Mouse (Mus musculus): Measurements from ENCODE around the gene Wnt11. TPM values are rescaled to one million over a fixed set of nuclear protein-coding genes. Genes with fewer than 3 reads are reported as not detected.
A peak's percentile ranks its signal among the peaks of the same experiment; 100 is the strongest.

Gene Wnt11
- polyA plus RNA-seq, 1 experiment from 2014 or later, result 9.7 TPM

DNA sequence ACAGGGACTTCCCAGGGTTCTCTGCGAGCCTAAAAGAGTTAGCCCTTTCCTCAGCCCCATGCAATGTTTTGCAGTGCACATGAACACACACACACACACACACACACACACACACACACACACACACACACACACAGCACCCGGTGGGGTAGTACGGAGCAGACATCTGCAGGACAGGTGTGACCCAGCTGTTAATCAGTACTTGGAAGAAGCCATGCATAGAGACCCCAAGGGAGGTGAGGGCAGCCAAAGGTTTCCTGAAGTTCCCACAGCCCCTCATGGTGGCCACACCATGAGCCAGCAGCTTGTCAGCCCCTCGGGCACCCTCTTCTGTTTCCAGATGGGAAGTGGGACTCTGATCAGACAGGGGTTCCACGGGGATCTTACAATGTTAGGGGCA, 28.1 kb downstream of the Wnt11 start:
- Histone ChIP-seq H3K27ac (replicated peaks) (no peak overlapping the region), H3K36me3 (ENCODE audit: control insufficient read depth, insufficient read depth, low read length) (no peaks in the 10 kb centered on the region), H3K9ac (ENCODE audit: low read length) (no peak overlapping the region), H3K4me1 (replicated peaks; ENCODE audit: control insufficient read depth, insufficient read depth) (0 out of 2 replicates have a peak, but pooled peaks cover 3% of the 10 kb centered on the region), H3K9me3 (ENCODE audit: control insufficient read depth, low read length) (no peaks in the 10 kb centered on the region), H3K27me3 (ENCODE audit: control insufficient read depth, insufficient read depth, low read length) (no peaks in the 10 kb centered on the region), H3K4me3 (ENCODE audit: low read depth, low read length) (no peak overlapping the region), H3K4me2 (replicated peaks; ENCODE audit: low read depth) (no peak overlapping the region)
- 72% methylated on average over 5 of the region's 5 CpGs for WGBS
- ATAC-seq (ENCODE audit: low FRiP score, low TSS enrichment) (no peak), DNase-seq (ENCODE audit: low spot score) (no peak)
- TF ChIP-seq EP300 (optimal IDR thresholded peaks at IDR 0.05), result no peak
- no peak for TF ChIP-seq CTCF (IDR thresholded peaks at IDR 0.05; ENCODE audit: low read depth)

DNA sequence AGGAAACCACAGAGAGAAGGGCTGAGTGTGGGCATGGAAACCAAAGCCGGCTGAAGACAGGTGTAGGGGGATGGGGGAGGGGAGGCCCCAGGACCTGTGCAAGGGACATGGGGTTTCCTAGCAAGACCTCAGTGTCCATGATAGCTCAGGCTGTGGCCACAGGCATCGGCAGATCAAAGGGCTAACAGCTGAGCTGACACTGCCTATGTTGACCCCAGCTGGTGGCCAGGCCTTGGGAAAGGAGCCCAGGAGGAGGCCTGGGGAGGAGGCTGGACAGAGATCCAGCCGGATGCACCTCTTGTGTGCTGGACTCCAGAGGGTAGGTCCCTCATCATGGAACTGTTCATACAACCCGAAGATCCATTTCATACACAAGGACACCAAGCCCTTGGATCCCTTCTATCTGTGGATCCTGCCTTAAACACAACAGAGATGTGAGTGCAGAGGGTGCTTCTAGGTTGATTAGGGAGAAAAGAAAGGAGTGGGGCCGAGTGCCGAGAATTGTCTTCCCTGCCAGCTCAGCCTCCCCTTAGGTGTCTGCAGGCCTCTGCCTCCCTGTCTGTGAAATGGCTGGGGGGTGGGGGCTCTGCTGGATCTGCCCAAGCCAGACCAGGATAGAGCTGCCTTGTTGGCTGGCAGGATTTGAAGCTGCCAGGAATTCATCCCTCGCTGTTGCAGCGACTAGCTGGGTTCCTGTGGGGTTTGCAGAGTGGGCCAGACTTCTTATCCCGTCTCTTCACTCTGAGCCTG, 29.2 kb downstream of the Wnt11 start:
- H3K4me2 ChIP-seq (replicated peaks; ENCODE audit: low read depth), result no peak overlapping the region
- H3K27me3 ChIP-seq (ENCODE audit: control insufficient read depth, insufficient read depth, low read length), result no peaks in the 10 kb centered on the region
- ATAC-seq (ENCODE audit: low FRiP score, low TSS enrichment) (no peak), DNase-seq (ENCODE audit: low spot score) (no peak)
- no peak overlapping the region for H3K4me3 ChIP-seq (ENCODE audit: low read depth, low read length)
- no peak overlapping the region for H3K27ac ChIP-seq (replicated peaks)
- 63% methylated on average over 9 of the region's 9 CpGs for WGBS
- 0 out of 2 replicates have a peak, but pooled peaks cover 3% of the 10 kb centered on the region for H3K4me1 ChIP-seq (replicated peaks; ENCODE audit: control insufficient read depth, insufficient read depth)
- no peaks in the 10 kb centered on the region for H3K9me3 ChIP-seq (ENCODE audit: control insufficient read depth, low read length)
- TF ChIP-seq CTCF (IDR thresholded peaks at IDR 0.05; ENCODE audit: low read depth) (no peak), EP300 (optimal IDR thresholded peaks at IDR 0.05) (no peak)
- H3K9ac ChIP-seq (ENCODE audit: low read length), result no peak overlapping the region
- no peaks in the 10 kb centered on the region for H3K36me3 ChIP-seq (ENCODE audit: control insufficient read depth, insufficient read depth, low read length)

DNA sequence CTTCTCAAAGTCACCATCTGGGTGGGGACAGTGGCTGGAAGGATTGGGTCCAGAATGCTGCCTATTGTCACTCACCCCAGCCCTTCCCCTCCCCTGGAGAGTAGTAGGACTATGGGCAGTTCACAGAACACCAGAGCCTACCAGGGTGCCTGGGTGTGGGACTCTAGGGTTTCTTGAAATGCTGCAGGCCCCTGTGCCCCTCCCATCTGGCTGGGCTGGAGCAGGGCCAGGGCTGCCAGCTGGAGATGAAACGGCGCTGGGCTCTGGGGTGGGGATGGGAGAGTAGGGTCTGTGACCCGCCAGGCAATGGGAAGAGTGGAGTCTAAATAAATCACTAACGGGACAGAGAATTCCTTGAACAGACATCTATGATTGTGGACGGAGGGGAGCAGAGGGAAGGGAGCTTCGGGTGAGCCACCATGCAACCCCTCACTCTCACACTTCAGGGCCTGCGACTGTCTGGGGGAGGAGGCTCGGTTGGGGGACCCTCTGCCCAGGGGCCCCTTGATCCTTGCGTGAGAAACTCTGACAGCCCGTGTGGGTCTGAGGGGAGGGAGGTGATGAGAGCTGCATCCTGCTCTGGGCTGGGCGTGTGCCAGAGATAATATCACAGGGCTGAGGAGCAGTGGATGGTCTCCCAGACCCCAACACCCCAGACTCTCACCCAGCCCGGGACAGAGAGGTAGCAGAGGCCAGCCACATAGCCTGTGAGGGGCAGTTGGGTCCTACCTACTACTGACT, 32.3 kb downstream of the Wnt11 start:
- WGBS, result 25% methylated on average over 12 of the region's 12 CpGs
- no peaks in the 10 kb centered on the region for H3K9me3 ChIP-seq (ENCODE audit: control insufficient read depth, low read length)
- H3K4me1 ChIP-seq (replicated peaks; ENCODE audit: control insufficient read depth, insufficient read depth), result 0 out of 2 replicates have a peak, but pooled peaks cover 3% of the 10 kb centered on the region
- DNase-seq (ENCODE audit: low spot score), result no peak
- H3K9ac ChIP-seq (ENCODE audit: low read length), result no peak overlapping the region
- H3K4me2 ChIP-seq (replicated peaks; ENCODE audit: low read depth), result no peak overlapping the region
- H3K27ac ChIP-seq (replicated peaks), result no peak overlapping the region
- H3K36me3 ChIP-seq (ENCODE audit: control insufficient read depth, insufficient read depth, low read length), result no peaks in the 10 kb centered on the region
- TF ChIP-seq EP300 (optimal IDR thresholded peaks at IDR 0.05) (no peak), CTCF (IDR thresholded peaks at IDR 0.05; ENCODE audit: low read depth) (no peak)
- H3K27me3 ChIP-seq (ENCODE audit: control insufficient read depth, insufficient read depth, low read length), result no peaks in the 10 kb centered on the region
- no peak overlapping the region for H3K4me3 ChIP-seq (ENCODE audit: low read depth, low read length)
- no peak; the same call in 1 of the 2 replicates for ATAC-seq (ENCODE audit: low FRiP score, low TSS enrichment)

DNA sequence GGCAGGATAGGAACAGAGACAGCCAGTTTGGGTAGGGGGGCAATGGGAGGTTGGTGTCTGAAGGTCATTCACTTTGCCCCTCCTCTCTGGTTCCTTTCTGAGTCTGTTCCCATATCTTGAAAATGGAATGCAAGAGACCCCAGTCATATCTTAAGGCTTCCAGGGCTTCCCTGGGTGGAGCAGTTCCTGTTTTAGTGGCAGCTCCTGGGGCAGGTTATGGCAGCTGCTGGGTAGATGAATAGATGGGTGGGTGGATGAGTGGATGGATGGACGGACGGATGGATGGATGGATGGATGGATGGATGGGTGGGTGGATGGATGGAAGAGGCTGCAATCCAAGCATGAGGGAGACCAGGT, 32.9 kb downstream of the Wnt11 start:
- Histone ChIP-seq H3K36me3 (ENCODE audit: control insufficient read depth, insufficient read depth, low read length) (no peaks in the 10 kb centered on the region), H3K4me2 (replicated peaks; ENCODE audit: low read depth) (no peak overlapping the region), H3K9ac (ENCODE audit: low read length) (no peak overlapping the region), H3K4me1 (replicated peaks; ENCODE audit: control insufficient read depth, insufficient read depth) (0 out of 2 replicates have a peak, but pooled peaks cover 3% of the 10 kb centered on the region), H3K4me3 (ENCODE audit: low read depth, low read length) (no peak overlapping the region), H3K27me3 (ENCODE audit: control insufficient read depth, insufficient read depth, low read length) (no peaks in the 10 kb centered on the region), H3K27ac (replicated peaks) (no peak overlapping the region), H3K9me3 (ENCODE audit: control insufficient read depth, low read length) (no peaks in the 10 kb centered on the region)
- TF ChIP-seq EP300 (optimal IDR thresholded peaks at IDR 0.05) (no peak), CTCF (IDR thresholded peaks at IDR 0.05; ENCODE audit: low read depth) (no peak)
- no peak for DNase-seq (ENCODE audit: low spot score)
- 80% methylated on average over 2 of the region's 2 CpGs for WGBS
- ATAC-seq (ENCODE audit: low FRiP score, low TSS enrichment), result no peak

DNA sequence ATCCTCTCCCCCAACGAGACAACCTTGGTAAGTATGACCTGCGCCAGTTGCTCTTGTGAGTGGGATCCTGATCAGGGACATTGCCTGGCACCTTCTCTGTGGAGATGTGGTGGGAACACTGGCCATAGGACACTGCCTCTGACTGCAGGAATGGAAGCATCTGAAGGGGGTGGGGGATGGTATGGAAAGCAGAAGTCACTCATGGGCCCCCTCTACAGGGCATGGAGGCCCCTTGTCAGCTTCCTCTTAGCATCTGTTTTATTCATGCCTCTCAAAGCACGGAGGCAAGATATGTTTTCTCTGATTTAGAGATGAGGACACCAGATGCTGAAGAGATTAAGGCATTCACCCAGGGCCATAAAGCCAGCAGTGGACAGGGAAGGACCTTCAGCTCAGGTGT, 34.2 kb downstream of the Wnt11 start:
- H3K27me3 ChIP-seq (ENCODE audit: control insufficient read depth, insufficient read depth, low read length), result no peaks in the 10 kb centered on the region
- no peaks in the 10 kb centered on the region for H3K9me3 ChIP-seq (ENCODE audit: control insufficient read depth, low read length)
- 0 out of 2 replicates have a peak, but pooled peaks have one; percentile 8 for ATAC-seq (ENCODE audit: low FRiP score, low TSS enrichment)
- no peak for DNase-seq (ENCODE audit: low spot score)
- H3K4me1 ChIP-seq (replicated peaks; ENCODE audit: control insufficient read depth, insufficient read depth), result 0 out of 2 replicates have a peak, but pooled peaks cover 3% of the 10 kb centered on the region
- no peak overlapping the region for H3K27ac ChIP-seq (replicated peaks)
- H3K4me3 ChIP-seq (ENCODE audit: low read depth, low read length), result no peak overlapping the region
- H3K36me3 ChIP-seq (ENCODE audit: control insufficient read depth, insufficient read depth, low read length), result no peaks in the 10 kb centered on the region
- 75% methylated on average over 3 of the region's 3 CpGs for WGBS
- no peak overlapping the region for H3K4me2 ChIP-seq (replicated peaks; ENCODE audit: low read depth)
- H3K9ac ChIP-seq (ENCODE audit: low read length), result no peak overlapping the region
- peak; percentile 45 for TF ChIP-seq CTCF (IDR thresholded peaks at IDR 0.05; ENCODE audit: low read depth)
- no peak for TF ChIP-seq EP300 (optimal IDR thresholded peaks at IDR 0.05)

DNA sequence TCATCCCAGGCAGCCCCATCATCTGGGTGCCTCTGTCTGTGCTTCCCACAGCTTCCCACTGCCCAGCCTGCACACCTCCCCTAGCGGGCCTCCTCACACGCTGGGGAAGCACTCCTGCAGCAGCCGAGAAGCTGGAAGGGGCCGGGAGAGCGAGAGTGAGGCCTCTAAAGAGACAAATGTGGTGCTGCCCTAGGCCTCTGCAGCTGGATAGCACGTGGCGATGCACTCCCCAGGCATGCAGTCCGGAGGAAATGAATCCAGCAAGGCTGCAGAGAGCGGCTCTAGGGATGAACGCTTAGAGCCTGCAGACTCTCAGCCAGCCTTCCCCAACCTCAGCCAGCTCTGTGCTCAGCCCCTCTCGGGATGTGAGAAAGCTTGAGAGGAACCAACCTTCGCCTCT, 35.9 kb downstream of the Wnt11 start:
- WGBS, result 32% methylated on average over 12 of the region's 12 CpGs
- TF ChIP-seq CTCF (IDR thresholded peaks at IDR 0.05; ENCODE audit: low read depth) (no peak), EP300 (optimal IDR thresholded peaks at IDR 0.05) (no peak)
- H3K27ac ChIP-seq (replicated peaks), result no peak overlapping the region
- H3K4me2 ChIP-seq (replicated peaks; ENCODE audit: low read depth), result no peak overlapping the region
- no peak for DNase-seq (ENCODE audit: low spot score)
- H3K36me3 ChIP-seq (ENCODE audit: control insufficient read depth, insufficient read depth, low read length), result no peaks in the 10 kb centered on the region
- ATAC-seq (ENCODE audit: low FRiP score, low TSS enrichment), result no peak; the same call in 1 of the 2 replicates
- no peaks in the 10 kb centered on the region for H3K27me3 ChIP-seq (ENCODE audit: control insufficient read depth, insufficient read depth, low read length)
- no peak overlapping the region for H3K4me3 ChIP-seq (ENCODE audit: low read depth, low read length)
- H3K9me3 ChIP-seq (ENCODE audit: control insufficient read depth, low read length), result no peaks in the 10 kb centered on the region
- H3K4me1 ChIP-seq (replicated peaks; ENCODE audit: control insufficient read depth, insufficient read depth), result 0 out of 2 replicates have a peak, but pooled peaks cover 3% of the 10 kb centered on the region
- no peak overlapping the region for H3K9ac ChIP-seq (ENCODE audit: low read length)

Data from stomach, postnatal 0 days (tissue).